9 mouse cellular contexts compared by ENCODE assay signal in the genomic region with DNA sequence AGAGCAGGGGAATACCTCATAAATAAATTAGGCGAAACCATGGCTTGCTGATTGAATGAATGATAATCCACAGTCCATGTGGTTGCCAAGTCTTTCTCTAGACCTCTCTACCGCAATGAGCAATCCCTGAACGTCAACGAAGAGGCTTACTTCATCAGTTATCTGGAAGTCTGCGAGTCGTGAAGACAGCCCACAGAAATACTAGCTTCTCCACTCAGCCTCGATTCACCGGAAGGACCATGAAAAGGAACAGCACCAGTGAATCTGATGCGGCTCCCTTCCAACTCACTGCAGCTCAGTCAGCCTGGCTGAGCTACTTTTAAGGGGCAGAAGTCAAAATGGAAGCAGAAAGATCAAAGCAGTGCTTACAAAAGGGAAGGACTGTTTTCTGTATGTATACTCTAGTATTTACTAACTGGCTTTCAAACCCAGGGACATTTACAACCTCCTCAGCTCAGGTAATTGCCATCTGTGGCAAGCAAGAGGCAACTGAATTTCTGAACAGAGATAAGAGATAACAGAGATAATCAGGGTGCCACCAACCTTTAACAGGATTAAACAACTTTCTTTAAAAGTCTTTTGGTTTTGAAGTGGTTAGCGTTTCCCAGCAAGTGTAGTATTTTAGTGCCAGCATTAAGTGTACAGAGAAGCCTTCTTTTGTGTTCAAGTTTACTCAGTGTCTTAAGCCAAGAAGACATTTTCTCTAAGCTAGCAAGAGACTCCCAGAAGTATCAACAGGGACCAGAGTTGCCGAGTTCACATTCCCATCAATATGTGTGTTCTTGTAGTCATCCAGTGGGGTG. TPM values are rescaled to one million over a fixed set of nuclear protein-coding genes. Genes with fewer than 3 reads are reported as not detected.
DNase-seq lines count a peak whose midpoint lies in the region; ATAC-seq and TF ChIP-seq lines count a peak whose summit lies in the region.
"Had no signal": no experiment of that assay in that cellular context is flagged by ENCODE, and none has a peak within 500 bp of the region (broad histone marks: within the 10 kb centered on the region; RNA-seq: fewer than 3 reads in every experiment).

No protein-coding gene starts in this region.

- H3K4me1 ChIP-seq in midbrain, embryonic 14.5 days (ENCODE audit: control insufficient read depth, insufficient read depth, low read length) = peaks cover 13% of the 10 kb centered on the region; the same call in 1 of the 2 replicates
- peaks cover 19% of the 10 kb centered on the region for H3K4me1 ChIP-seq in midbrain, embryonic 11.5 days (ENCODE audit: control insufficient read depth, insufficient read depth, low read length)
- H3K4me1 ChIP-seq in intestine, embryonic 16.5 days (ENCODE audit: control insufficient read depth, insufficient read depth, low read length) = peaks cover 25% of the 10 kb centered on the region

- H3K9me3 ChIP-seq in midbrain, embryonic 14.5 days (ENCODE audit: control insufficient read depth, low read length) = no peaks in the 10 kb centered on the region
- no peaks in the 10 kb centered on the region for H3K9me3 ChIP-seq in midbrain, embryonic 11.5 days (ENCODE audit: control insufficient read depth, low read length)
- no peaks in the 10 kb centered on the region for H3K9me3 ChIP-seq in intestine, embryonic 16.5 days (ENCODE audit: control insufficient read depth, low read length)

- 76% methylated on average over 11 of the region's 11 CpGs for WGBS in midbrain, embryonic 14.5 days
- WGBS in midbrain, embryonic 11.5 days = 84% methylated on average over 11 of the region's 11 CpGs
- WGBS in intestine, embryonic 16.5 days = 28% methylated on average over 11 of the region's 11 CpGs

- no peaks in the 10 kb centered on the region for H3K27me3 ChIP-seq in midbrain, embryonic 14.5 days (ENCODE audit: control insufficient read depth, insufficient read depth, low read length)
- H3K27me3 ChIP-seq in midbrain, embryonic 11.5 days (ENCODE audit: control insufficient read depth, insufficient read depth, low read length) = no peaks in the 10 kb centered on the region
- no peaks in the 10 kb centered on the region for H3K27me3 ChIP-seq in intestine, embryonic 16.5 days (replicated peaks; ENCODE audit: control insufficient read depth, insufficient read depth, low read length)
- no peaks in the 10 kb centered on the region for H3K27me3 ChIP-seq in splenic B cell, adult 2 months (ENCODE audit: control insufficient read depth, insufficient read depth, low read length, poor library complexity, severe bottlenecking)

- intact Hi-C loops in gastrocnemius, adult 2 months (cut with DNase I) = no loop called here
- intact Hi-C loops in gastrocnemius, postnatal 14 days (cut with DNase I; ENCODE audit: low total_unique reads) = no loop called here

- H3K9ac ChIP-seq in midbrain, embryonic 14.5 days (replicated peaks; ENCODE audit: low read length) = no peak overlapping the region
- no peak overlapping the region for H3K9ac ChIP-seq in midbrain, embryonic 11.5 days (ENCODE audit: low read length)
- peak overlapping the region; percentile 2; the same call in 1 of the 2 replicates for H3K9ac ChIP-seq in intestine, embryonic 16.5 days (ENCODE audit: low read depth, low read length)

- H3K27ac ChIP-seq in gastrocnemius, adult 2 months = peak overlapping the region; percentile 96
- H3K27ac ChIP-seq in midbrain, embryonic 14.5 days (replicated peaks; ENCODE audit: low read depth, low read length) = no peak overlapping the region
- H3K27ac ChIP-seq in midbrain, embryonic 11.5 days (ENCODE audit: low read depth, low read length) = no peak overlapping the region
- H3K27ac ChIP-seq in intestine, embryonic 16.5 days (ENCODE audit: low read length) = no peak overlapping the region

- no peak for DNase-seq in gastrocnemius, adult 2 months
- no peak for DNase-seq in gastrocnemius, postnatal 14 days
- no peak for DNase-seq in midbrain, embryonic 14.5 days
- DNase-seq in midbrain, embryonic 11.5 days (ENCODE audit: low spot score, missing footprints) = no peak
- peak; percentile 26 for DNase-seq in splenic B cell, adult 2 months (ENCODE audit: low read depth, low spot score)
- DNase-seq in urinary bladder, adult 18-20 months (ENCODE audit: low spot score in 2 of 2) = no peak
- no peak for DNase-seq in Muller cell, postnatal 12 days (ENCODE audit: inconsistent ontology term)
- DNase-seq: cerebellum, adult 18-20 months had no signal

- no peak for ATAC-seq in midbrain, embryonic 14.5 days (ENCODE audit: low FRiP score, low TSS enrichment)
- no peak for ATAC-seq in midbrain, embryonic 11.5 days (ENCODE audit: low FRiP score)
- ATAC-seq in intestine, embryonic 16.5 days = no peak

- peak overlapping the region; percentile 97 for H3K4me3 ChIP-seq in gastrocnemius, adult 2 months
- no peak overlapping the region for H3K4me3 ChIP-seq in midbrain, embryonic 14.5 days (replicated peaks; ENCODE audit: low read depth, low read length)
- H3K4me3 ChIP-seq in midbrain, embryonic 11.5 days (ENCODE audit: low read depth, low read length) = no peak overlapping the region
- peak overlapping the region; percentile 81; the same call in 1 of the 2 replicates for H3K4me3 ChIP-seq in intestine, embryonic 16.5 days (ENCODE audit: low read length)

- TF ChIP-seq CTCF in gastrocnemius, adult 2 months (IDR thresholded peaks at IDR 0.05) = no peak

- H3K36me3 ChIP-seq in midbrain, embryonic 14.5 days (ENCODE audit: control insufficient read depth, insufficient read depth, low read length) = no peaks in the 10 kb centered on the region
- H3K36me3 ChIP-seq in midbrain, embryonic 11.5 days (ENCODE audit: control insufficient read depth, insufficient read depth, low read length) = no peaks in the 10 kb centered on the region
- no peaks in the 10 kb centered on the region for H3K36me3 ChIP-seq in intestine, embryonic 16.5 days (ENCODE audit: control insufficient read depth, insufficient read depth, low read length)
- H3K36me3 ChIP-seq in splenic B cell, adult 2 months (ENCODE audit: control insufficient read depth, insufficient read depth, low read length, poor library complexity, severe bottlenecking) = no peaks in the 10 kb centered on the region

- H3K4me2 ChIP-seq in midbrain, embryonic 14.5 days (ENCODE audit: low read length) = peak overlapping the region; percentile 79; the same call in 1 of the 2 replicates
- H3K4me2 ChIP-seq in midbrain, embryonic 11.5 days = no peak overlapping the region; the same call in 1 of the 2 replicates
- H3K4me2 ChIP-seq in intestine, embryonic 16.5 days (ENCODE audit: low read depth, low read length) = peak overlapping the region; percentile 52

RNA-seq across cellular contexts. Expression of a gene that starts 2.2 kb away (rescaled TPM):
- total RNA-seq in gastrocnemius, adult 2 months (2021) = 10 to 100 TPM; 19.9 to 22.1 TPM
- 10 to 100 TPM; 20.2 to 20.5 TPM for total RNA-seq in gastrocnemius, postnatal 14 days (2021)
- 7.6 and 8.7 TPM in 2 replicates for polyA plus RNA-seq in midbrain, embryonic 14.5 days (2014; fragmentation: Nextera tagmentation; extraction: Ambion mirVana)
- 10.5 and 10.8 TPM in 2 replicates for polyA plus RNA-seq in midbrain, embryonic 11.5 days (2014; fragmentation: Nextera tagmentation; extraction: Ambion mirVana)
- 13.7 and 14.3 TPM in 2 replicates for polyA plus RNA-seq in intestine, embryonic 16.5 days (2015; fragmentation: Nextera tagmentation; extraction: Ambion mirVana)

Comparison
In these comparisons a context has a peak if more than half of its experiments do, and no peak if none do; other contexts are left out.
1. H3K4me3 ChIP-seq: peak in gastrocnemius, adult 2 months (single experiment) and intestine, embryonic 16.5 days (single experiment); none in midbrain, embryonic 14.5 days (single experiment) and midbrain, embryonic 11.5 days (single experiment).